ENCODE assay signal across 9 mouse cellular contexts in genomic region chr7:142487341-142487859, GRCm38 (mm10). TPM values are rescaled to one million over a fixed set of nuclear protein-coding genes. Genes with fewer than 3 reads are reported as not detected.
DNase-seq lines count a peak whose midpoint lies in the region; ATAC-seq lines count a peak whose summit lies in the region.
"Had no signal": no experiment of that assay in that cellular context is flagged by ENCODE, and none has a peak within 500 bp of the region (broad histone marks: within the 10 kb centered on the region; RNA-seq: fewer than 3 reads in every experiment).

No protein-coding gene starts in this region.

- DNase-seq in lung, postnatal 36 days: no peak
- peak; percentile 83 for DNase-seq in embryo, embryonic 9.5 days (ENCODE audit: extremely low spot score)
- peak; percentile 77 for DNase-seq in hindbrain, embryonic 10.5 days (ENCODE audit: low spot score)
- DNase-seq in layer of hippocampus, postnatal 14 days (ENCODE audit: low spot score in 2 of 2): peak; percentile 54 to 66

- peak overlapping the region; percentile 23; the same call in 1 of the 2 replicates for H3K4me2 ChIP-seq in lung, embryonic 15.5 days
- peak overlapping the region; percentile 26 for H3K4me2 ChIP-seq in midbrain, embryonic 13.5 days (replicated peaks)

- H3K27me3 ChIP-seq in lung, embryonic 15.5 days: no peaks in the 10 kb centered on the region
- H3K27me3 ChIP-seq in hindbrain, embryonic 10.5 days (ENCODE audit: insufficient read depth, poor library complexity, severe bottlenecking): peaks cover 18% of the 10 kb centered on the region; the same call in 1 of the 2 replicates
- H3K27me3 ChIP-seq in midbrain, embryonic 13.5 days: no peaks in the 10 kb centered on the region

- H3K9ac ChIP-seq in lung, embryonic 15.5 days: peak overlapping the region; percentile 16; the same call in 1 of the 2 replicates
- H3K9ac ChIP-seq in midbrain, embryonic 13.5 days (replicated peaks): no peak overlapping the region; the same call in 1 of the 2 replicates

- H3K27ac ChIP-seq in lung, embryonic 15.5 days: peak overlapping the region; percentile 65
- H3K27ac ChIP-seq in hindbrain, embryonic 10.5 days: peak overlapping the region; percentile 84
- no peak overlapping the region for H3K27ac ChIP-seq in midbrain, embryonic 13.5 days

- WGBS in lung, embryonic 15.5 days: 23% methylated on average over 9 of the region's 9 CpGs
- 19% methylated on average over 9 of the region's 9 CpGs for WGBS in hindbrain, embryonic 10.5 days
- WGBS in midbrain, embryonic 13.5 days: 20% methylated on average over 9 of the region's 9 CpGs

- H3K4me3 ChIP-seq in lung, embryonic 15.5 days: no peak overlapping the region
- H3K4me3 ChIP-seq in hindbrain, embryonic 10.5 days: peak overlapping the region; percentile 11; the same call in 1 of the 2 replicates
- no peak overlapping the region for H3K4me3 ChIP-seq in midbrain, embryonic 13.5 days (replicated peaks)

- no peaks in the 10 kb centered on the region for H3K9me3 ChIP-seq in lung, embryonic 15.5 days
- H3K9me3 ChIP-seq in hindbrain, embryonic 10.5 days: no peaks in the 10 kb centered on the region
- H3K9me3 ChIP-seq in midbrain, embryonic 13.5 days: no peaks in the 10 kb centered on the region

- peaks cover 46% of the 10 kb centered on the region for H3K36me3 ChIP-seq in lung, embryonic 15.5 days
- H3K36me3 ChIP-seq in hindbrain, embryonic 10.5 days: peaks cover 12% of the 10 kb centered on the region; the same call in 1 of the 2 replicates
- H3K36me3 ChIP-seq in midbrain, embryonic 13.5 days: no peaks in the 10 kb centered on the region

- peaks cover 24% of the 10 kb centered on the region for H3K4me1 ChIP-seq in lung, embryonic 15.5 days
- H3K4me1 ChIP-seq in hindbrain, embryonic 10.5 days (replicated peaks): peaks cover 41% of the 10 kb centered on the region
- peaks cover 24% of the 10 kb centered on the region for H3K4me1 ChIP-seq in midbrain, embryonic 13.5 days (replicated peaks)

- peak; percentile 66 for ATAC-seq in lung, embryonic 15.5 days (ENCODE audit: borderline replicate concordance, extremely low read depth, low FRiP score, low TSS enrichment)
- ATAC-seq in midbrain, embryonic 13.5 days: peak; percentile 72
- ATAC-seq in erythroid progenitor cell, adult 5-6 weeks (replicated peaks; ENCODE audit: low FRiP score, poor library complexity, severe bottlenecking): no peak
- ATAC-seq in inflammation-experienced regulatory T-cells, adult 6 months: no peak

RNA-seq across cellular contexts. Expression of gene Tnnt3, which starts 11.2 kb away (rescaled TPM):
- 2.5 and 5.1 TPM in 2 replicates for polyA plus RNA-seq in lung, embryonic 15.5 days (2015; fragmentation: Nextera tagmentation; extraction: Ambion mirVana)
- 1.1 and 3.0 TPM in 2 replicates for polyA plus RNA-seq in hindbrain, embryonic 10.5 days (2016; fragmentation: Nextera tagmentation; extraction: Ambion mirVana)
- total RNA-seq in layer of hippocampus, postnatal 14 days (2021): under 1 TPM; 0.92 to 0.95 TPM
- 0.68 and 1.0 TPM in 2 replicates for polyA plus RNA-seq in midbrain, embryonic 13.5 days (2015; fragmentation: Nextera tagmentation; extraction: Ambion mirVana)
- not detected in 2 replicates for total RNA-seq in erythroid progenitor cell, adult 5-6 weeks (2015; ENCODE audit: low replicate concordance)
- not detected in 2 replicates for total RNA-seq in erythroid progenitor cell, adult 5-6 weeks (2017; ENCODE audit: low replicate concordance)
- polyA plus RNA-seq in inflammation-experienced regulatory T-cells, adult 6 months (2017; shearing (Covaris generic)): 1 to 10 TPM; 2.5 to 3.8 (median 2.8) TPM
- total RNA-seq: layer of hippocampus, postnatal 25 days had no signal

RNA-seq across cellular contexts. Expression of gene Lsp1, which starts 26.8 kb away (rescaled TPM):
- polyA plus RNA-seq in lung, embryonic 15.5 days (2015; fragmentation: Nextera tagmentation; extraction: Ambion mirVana): 125 and 130 TPM in 2 replicates
- polyA plus RNA-seq in hindbrain, embryonic 10.5 days (2016; fragmentation: Nextera tagmentation; extraction: Ambion mirVana): 17.9 and 19.4 TPM in 2 replicates
- 1 to 10 TPM; 4.2 to 4.7 TPM for total RNA-seq in layer of hippocampus, postnatal 14 days (2021)
- polyA plus RNA-seq in midbrain, embryonic 13.5 days (2015; fragmentation: Nextera tagmentation; extraction: Ambion mirVana): 6.5 and 6.9 TPM in 2 replicates
- total RNA-seq in erythroid progenitor cell, adult 5-6 weeks (2015; ENCODE audit: low replicate concordance): 88.0 and 115 TPM in 2 replicates
- 64.5 and 76.5 TPM in 2 replicates for total RNA-seq in erythroid progenitor cell, adult 5-6 weeks (2017; ENCODE audit: low replicate concordance)
- polyA plus RNA-seq in inflammation-experienced regulatory T-cells, adult 6 months (2017; shearing (Covaris generic)): 1,000 to 10,000 TPM; 1,183 to 1,943 (median 1,210) TPM

RNA-seq across cellular contexts. Expression of gene Mrpl23, which starts 45.1 kb away (rescaled TPM):
- polyA plus RNA-seq in lung, embryonic 15.5 days (2015; fragmentation: Nextera tagmentation; extraction: Ambion mirVana): 22.8 and 28.3 TPM in 2 replicates
- polyA plus RNA-seq in hindbrain, embryonic 10.5 days (2016; fragmentation: Nextera tagmentation; extraction: Ambion mirVana): 17.7 and 19.7 TPM in 2 replicates
- 1 to 10 TPM; 4.2 to 5.1 TPM for total RNA-seq in layer of hippocampus, postnatal 14 days (2021)
- 12.8 and 13.7 TPM in 2 replicates for polyA plus RNA-seq in midbrain, embryonic 13.5 days (2015; fragmentation: Nextera tagmentation; extraction: Ambion mirVana)
- 9.6 TPM in 1 of 2 replicates, not detected in the other for total RNA-seq in erythroid progenitor cell, adult 5-6 weeks (2015; ENCODE audit: low replicate concordance)
- 0.13 TPM in 1 of 2 replicates, not detected in the other for total RNA-seq in erythroid progenitor cell, adult 5-6 weeks (2017; ENCODE audit: low replicate concordance)
- polyA plus RNA-seq in inflammation-experienced regulatory T-cells, adult 6 months (2017; shearing (Covaris generic)): 10 to 100 TPM in 1 of 3 experiments, 1 to 10 TPM in 1, under 1 TPM in 1; 0.26 to 24.2 (median 3.2) TPM

RNA-seq across cellular contexts. Expression of gene Tnni2, which starts 45.8 kb away (rescaled TPM):
- polyA plus RNA-seq in lung, embryonic 15.5 days (2015; fragmentation: Nextera tagmentation; extraction: Ambion mirVana): 2.4 and 7.4 TPM in 2 replicates
- 1.2 and 1.3 TPM in 2 replicates for polyA plus RNA-seq in hindbrain, embryonic 10.5 days (2016; fragmentation: Nextera tagmentation; extraction: Ambion mirVana)
- total RNA-seq in layer of hippocampus, postnatal 14 days (2021): under 1 TPM in 1 of 2 experiments, not detected in 1; 0.37 TPM
- polyA plus RNA-seq in midbrain, embryonic 13.5 days (2015; fragmentation: Nextera tagmentation; extraction: Ambion mirVana): 0.59 and 0.75 TPM in 2 replicates
- not detected in 2 replicates for total RNA-seq in erythroid progenitor cell, adult 5-6 weeks (2015; ENCODE audit: low replicate concordance)
- total RNA-seq in erythroid progenitor cell, adult 5-6 weeks (2017; ENCODE audit: low replicate concordance): not detected in 2 replicates
- not detected for polyA plus RNA-seq in inflammation-experienced regulatory T-cells, adult 6 months (2017; shearing (Covaris generic))

RNA-seq across cellular contexts. Expression of gene Syt8, which starts 52.8 kb away (rescaled TPM):
- 0.34 and 0.87 TPM in 2 replicates for polyA plus RNA-seq in lung, embryonic 15.5 days (2015; fragmentation: Nextera tagmentation; extraction: Ambion mirVana)
- polyA plus RNA-seq in hindbrain, embryonic 10.5 days (2016; fragmentation: Nextera tagmentation; extraction: Ambion mirVana): not detected in 2 replicates
- total RNA-seq in layer of hippocampus, postnatal 14 days (2021): not detected
- polyA plus RNA-seq in midbrain, embryonic 13.5 days (2015; fragmentation: Nextera tagmentation; extraction: Ambion mirVana): not detected in 2 replicates
- not detected in 2 replicates for total RNA-seq in erythroid progenitor cell, adult 5-6 weeks (2015; ENCODE audit: low replicate concordance)
- not detected in 2 replicates for total RNA-seq in erythroid progenitor cell, adult 5-6 weeks (2017; ENCODE audit: low replicate concordance)
- not detected for polyA plus RNA-seq in inflammation-experienced regulatory T-cells, adult 6 months (2017; shearing (Covaris generic))
- total RNA-seq: layer of hippocampus, postnatal 25 days had no signal

Comparison
In these comparisons a context has a peak if more than half of its experiments do, and no peak if none do; other contexts are left out.
1. ATAC-seq: peak in lung, embryonic 15.5 days (single experiment) and midbrain, embryonic 13.5 days (single experiment); none in erythroid progenitor cell, adult 5-6 weeks (single experiment) and inflammation-experienced regulatory T-cells, adult 6 months (single experiment).